Mouse (Mus musculus) bone marrow macrophage, adult 2 months (primary cell): Measurements from ENCODE around the gene Scgb1a1.

ENCODE experiments used
- CTCF ChIP-seq: IDR thresholded peaks from 2 replicates; pipeline ENCODE4 v1.5.1; 2012; ENCODE audit warnings: low read depth, mild to moderate bottlenecking, low read length, moderate library complexity
- POLR2A ChIP-seq: IDR thresholded peaks from 2 replicates; pipeline ENCODE4 v1.6.1; 2012; ENCODE audit warnings: mild to moderate bottlenecking, low read depth, low read length, borderline replicate concordance

DNA sequence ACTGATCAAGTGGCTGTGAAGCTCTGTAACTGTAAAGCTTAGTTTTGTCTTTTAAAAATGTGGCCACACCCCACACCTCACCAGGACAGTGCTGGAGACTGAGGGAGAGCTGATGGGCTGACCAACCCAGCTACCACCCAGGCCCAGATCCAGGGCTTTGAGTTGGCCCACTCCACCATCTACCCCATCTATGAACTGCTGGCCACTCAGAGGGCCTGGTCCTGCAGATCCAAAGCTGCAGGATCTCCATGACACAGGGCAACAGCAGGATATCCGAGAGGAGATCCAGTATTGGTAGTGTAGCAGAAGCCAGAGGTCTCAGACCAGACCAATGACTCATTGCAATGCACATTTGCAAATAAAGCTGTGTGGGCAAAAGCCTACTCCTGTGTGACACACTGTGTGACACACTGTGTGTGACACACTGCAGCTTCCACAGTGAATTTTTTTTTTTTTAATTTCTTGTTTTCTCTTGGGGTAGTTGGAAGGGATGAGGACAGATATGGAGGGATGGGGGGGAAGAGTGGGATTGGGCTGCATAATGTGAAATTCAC lies 29.4 kb downstream of the Scgb1a1 start:
- no peak for TF ChIP-seq CTCF
- no peak for TF ChIP-seq POLR2A
